Mouse (Mus musculus) brown adipose tissue, adult 24 weeks (tissue): Measurements from ENCODE around the gene Klhdc8b. TPM values are rescaled to one million over a fixed set of nuclear protein-coding genes. Genes with fewer than 3 reads are reported as not detected.

Source experiments
- H3K27ac ChIP-seq: fragments of 200-500 bp; replicated peaks from 2 replicates; pipeline ENCODE4 v1.5.1; 2012; ENCODE audit warnings: low read depth, mild to moderate bottlenecking, low read length
- H3K4me1 ChIP-seq: fragments of 200-500 bp; 2 replicates; pipeline ENCODE4 v1.6.1; 2012; ENCODE audit warnings: low read length, mixed read lengths; ENCODE audit not compliant: control insufficient read depth, insufficient read depth, insufficient read length
- H3K4me3 ChIP-seq: fragments of 200-500 bp; 2 replicates; pipeline ENCODE4 v1.5.1; 2012; ENCODE audit warnings: low read depth, mild to moderate bottlenecking, low read length, moderate library complexity; ENCODE audit not compliant: insufficient read depth
- polyA plus RNA-seq: library from polyadenylated mRNA; stranded (reverse); fragments of >200 nt; gene quantifications from 2 replicates; pipeline ENCODE4 v1.2.4, GENCODE M21; 2012; ENCODE audit not compliant: missing spikeins, insufficient read depth, insufficient read length

Gene Klhdc8b
- 4.4 and 6.9 TPM in 2 replicates for polyA plus RNA-seq

DNA sequence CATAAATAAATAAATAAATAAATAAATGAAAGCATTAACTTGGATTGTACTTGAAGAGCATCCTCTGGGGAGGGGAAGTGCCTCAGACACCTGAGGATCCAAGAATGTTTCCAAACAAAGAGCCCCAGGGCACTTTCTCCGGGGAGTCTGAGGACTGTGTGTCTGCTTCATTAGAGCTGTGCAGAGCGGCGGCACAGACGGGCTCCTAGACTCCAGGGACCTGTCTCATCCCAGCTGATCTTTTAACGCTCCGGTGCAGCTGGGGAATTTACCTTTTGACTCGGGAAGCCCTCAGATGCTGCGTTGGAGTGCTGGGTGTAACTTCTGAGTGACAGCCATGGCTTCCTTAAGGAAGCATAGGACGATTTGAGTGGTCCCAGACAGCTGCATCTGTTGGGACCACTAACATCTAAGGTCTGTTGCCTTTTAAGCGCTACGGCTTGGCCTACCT, at the start of gene Klhdc8b:
Gene Klhdc8b, minus strand, starts transcription at position 401 of the 451 bp plus-strand sequence.
- Histone ChIP-seq H3K4me1 (peaks cover 11% of the 10 kb centered on the region), H3K27ac (peak within 1 kb of the TSS; percentile 84), H3K4me3 (peak within 1 kb of the TSS; percentile 84)

DNA sequence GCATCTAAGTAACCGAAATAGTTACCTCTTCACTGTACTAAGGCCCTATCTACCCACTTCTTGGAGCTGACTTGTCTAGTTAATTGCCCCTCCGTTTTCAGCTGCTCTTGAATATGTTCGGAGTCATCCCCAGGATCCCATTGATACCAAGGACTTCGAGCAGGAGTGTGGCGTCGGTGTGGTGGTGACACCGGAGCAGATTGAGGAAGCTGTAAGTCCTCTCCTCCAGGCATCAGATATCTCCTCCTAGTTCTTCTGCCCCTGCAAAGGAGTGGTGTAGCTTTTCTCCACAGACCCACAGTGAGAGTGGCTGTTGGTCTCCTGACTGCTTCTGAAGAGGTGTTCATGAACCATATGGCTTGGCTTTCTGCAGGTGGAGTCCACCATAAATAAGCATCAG, 47.4 kb upstream of the Klhdc8b start:
- H3K27ac ChIP-seq = no peak overlapping the region
- H3K4me1 ChIP-seq = peaks cover 3% of the 10 kb centered on the region; the same call in 1 of the 2 replicates
- peak overlapping the region; percentile 73 for H3K4me3 ChIP-seq

DNA sequence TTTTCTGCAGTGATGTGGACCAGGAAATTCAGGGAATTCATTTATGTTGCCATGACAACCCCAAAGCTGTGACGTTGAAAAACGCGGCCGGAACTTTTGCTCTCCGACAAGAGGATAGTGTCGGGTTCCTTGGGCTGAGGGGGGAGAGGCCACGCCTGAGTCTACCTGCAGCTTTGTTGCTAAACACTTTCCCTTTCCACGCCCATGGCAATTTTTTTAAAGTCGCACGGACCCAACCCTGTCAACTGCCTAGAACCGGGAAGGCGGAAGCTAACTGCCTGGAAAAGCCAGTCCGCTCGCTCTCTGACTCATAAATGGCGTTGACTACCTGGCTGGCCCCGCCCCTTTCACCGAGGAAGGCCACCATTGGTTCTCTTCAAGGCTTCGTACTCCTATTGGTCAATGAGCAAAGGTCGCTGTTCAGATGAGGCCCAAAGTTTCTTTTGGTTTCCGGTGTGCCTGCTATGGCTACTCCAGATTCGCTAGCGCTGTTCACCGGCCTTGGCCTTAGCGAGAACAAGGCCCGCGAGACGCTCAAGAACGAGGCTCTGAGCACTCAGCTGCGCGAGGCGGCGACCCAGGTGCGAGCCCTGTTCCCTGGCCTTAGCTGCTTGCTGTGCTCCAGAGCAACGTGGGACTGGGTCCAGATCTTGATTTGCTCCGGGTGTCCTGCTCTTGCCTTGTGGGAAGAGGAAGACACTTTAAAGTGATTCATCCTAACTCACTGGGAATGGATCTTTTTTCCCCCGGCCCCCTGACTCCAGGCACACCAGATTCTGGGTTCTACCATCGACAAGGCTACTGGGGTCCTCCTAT, 46.4 kb upstream of the Klhdc8b start, which contains the start of gene Qars:
Gene Qars, plus strand, starts transcription at position 88 of the 816 bp plus-strand sequence.
- Histone ChIP-seq H3K4me3 (peak within 1 kb of the TSS; percentile 73), H3K4me1 (peaks cover 3% of the 10 kb centered on the region; the same call in 1 of the 2 replicates), H3K27ac (peak within 1 kb of the TSS; percentile 66)

DNA sequence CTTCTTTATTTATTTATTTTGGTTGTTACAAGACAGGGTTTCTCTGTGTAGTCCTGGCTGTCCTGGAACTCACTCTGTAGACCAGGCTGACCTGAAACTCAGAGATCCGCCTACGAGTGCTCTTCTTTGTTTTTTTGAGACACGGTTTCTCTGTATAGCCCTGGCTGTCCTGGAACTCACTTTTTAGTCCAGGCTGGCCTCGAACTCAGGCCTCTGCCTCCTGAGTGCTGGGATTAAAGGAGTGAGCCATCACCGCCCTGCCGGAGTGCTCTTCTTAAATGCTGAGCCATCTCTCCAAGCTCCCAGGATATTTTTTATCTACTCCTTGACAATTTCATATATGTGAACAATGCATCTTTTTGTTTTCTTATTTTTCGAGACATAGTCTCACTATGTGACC, 45.5 kb upstream of the Klhdc8b start:
- Histone ChIP-seq H3K27ac (no peak overlapping the region), H3K4me3 (no peak overlapping the region), H3K4me1 (peaks cover 3% of the 10 kb centered on the region; the same call in 1 of the 2 replicates)

DNA sequence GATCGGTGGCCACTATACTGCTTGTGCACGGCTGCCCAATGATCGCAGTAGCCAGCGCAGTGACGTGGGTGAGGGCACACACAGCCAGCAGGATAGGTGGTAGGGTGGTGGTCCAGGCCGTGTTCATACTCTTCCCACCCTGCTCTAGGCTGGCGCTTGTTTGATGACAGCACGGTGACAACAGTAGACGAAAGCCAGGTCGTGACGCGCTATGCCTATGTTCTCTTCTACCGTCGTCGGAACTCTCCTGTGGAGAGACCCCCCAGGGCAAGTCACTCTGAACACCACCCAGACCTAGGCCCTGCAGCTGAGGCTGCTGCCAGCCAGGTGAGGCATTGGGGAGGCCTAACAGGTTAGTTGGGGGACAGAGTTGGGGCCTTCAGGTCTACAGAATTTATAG, 38.6 kb upstream of the Klhdc8b start:
- Histone ChIP-seq H3K4me3 (no peak overlapping the region), H3K27ac (no peak overlapping the region), H3K4me1 (no peaks in the 10 kb centered on the region)

DNA sequence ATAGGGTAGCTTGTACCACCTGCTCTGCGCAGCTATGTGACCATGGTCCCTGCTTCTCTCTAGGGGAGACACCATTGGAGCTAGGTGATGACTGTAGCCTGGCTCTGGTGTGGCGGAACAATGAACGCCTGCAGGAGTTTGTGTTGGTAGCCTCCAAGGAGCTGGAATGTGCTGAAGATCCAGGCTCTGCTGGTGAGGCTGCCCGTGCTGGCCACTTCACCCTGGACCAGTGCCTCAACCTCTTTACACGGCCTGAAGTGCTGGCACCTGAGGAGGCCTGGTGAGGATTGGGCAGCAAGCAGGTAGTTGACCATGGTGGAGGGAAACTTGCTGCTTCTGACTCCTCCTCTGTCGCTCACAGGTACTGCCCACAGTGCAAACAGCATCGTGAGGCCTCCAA, 37.9 kb upstream of the Klhdc8b start:
- H3K27ac ChIP-seq = no peak overlapping the region
- H3K4me1 ChIP-seq = no peaks in the 10 kb centered on the region
- no peak overlapping the region for H3K4me3 ChIP-seq

DNA sequence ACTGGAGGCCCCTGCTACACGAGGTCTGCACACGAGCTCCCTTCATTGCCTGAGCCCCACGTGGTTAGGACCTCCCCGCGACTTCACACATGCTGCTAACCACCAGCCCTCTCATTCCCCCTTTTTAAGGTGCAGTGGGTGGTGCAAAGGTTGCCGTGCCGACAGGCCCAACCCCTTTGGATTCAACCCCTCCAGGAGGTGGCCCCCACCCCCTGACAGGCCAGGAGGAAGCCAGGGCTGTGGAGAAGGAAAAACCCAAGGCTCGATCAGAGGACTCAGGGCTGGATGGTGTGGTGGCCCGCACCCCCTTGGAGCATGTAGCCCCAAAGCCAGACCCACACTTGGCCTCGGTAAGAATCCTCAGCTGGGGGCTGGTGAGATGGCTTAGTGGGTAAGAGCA, 33.5 kb upstream of the Klhdc8b start:
- Histone ChIP-seq H3K4me3 (no peak overlapping the region), H3K27ac (no peak overlapping the region), H3K4me1 (peaks cover 11% of the 10 kb centered on the region)

DNA sequence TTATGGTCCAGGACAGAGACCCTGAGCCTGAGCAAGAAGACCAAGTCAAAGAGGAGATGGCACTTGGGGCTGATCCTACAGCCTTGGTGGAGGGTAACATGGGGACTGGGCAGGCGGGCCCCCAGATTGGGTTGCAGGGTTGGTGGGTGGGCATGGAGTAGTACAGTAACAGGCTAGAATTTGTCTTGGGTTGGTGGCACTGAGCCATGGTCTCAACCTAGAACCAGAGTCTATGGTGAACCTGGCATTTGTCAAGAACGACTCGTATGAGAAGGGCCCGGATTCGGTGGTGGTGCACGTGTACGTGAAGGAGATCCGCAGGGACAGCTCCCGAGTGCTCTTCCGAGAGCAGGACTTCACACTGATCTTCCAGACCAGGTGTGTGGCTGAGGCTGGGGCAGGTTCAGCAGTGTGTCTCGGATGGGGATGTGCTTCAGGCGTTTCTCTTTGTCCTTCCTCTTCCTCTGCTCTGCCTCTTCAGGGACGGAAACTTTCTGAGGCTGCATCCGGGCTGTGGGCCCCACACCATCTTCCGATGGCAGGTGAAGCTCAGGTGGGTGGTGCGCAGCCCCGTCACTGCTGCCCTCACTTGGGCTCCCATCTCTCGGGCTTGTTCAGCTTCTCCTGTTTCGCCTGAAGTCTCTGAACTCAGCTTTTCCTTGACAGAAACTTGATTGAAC, 32.9 kb upstream of the Klhdc8b start:
- H3K4me3 ChIP-seq = no peak overlapping the region
- no peak overlapping the region for H3K27ac ChIP-seq
- H3K4me1 ChIP-seq = peaks cover 13% of the 10 kb centered on the region

DNA sequence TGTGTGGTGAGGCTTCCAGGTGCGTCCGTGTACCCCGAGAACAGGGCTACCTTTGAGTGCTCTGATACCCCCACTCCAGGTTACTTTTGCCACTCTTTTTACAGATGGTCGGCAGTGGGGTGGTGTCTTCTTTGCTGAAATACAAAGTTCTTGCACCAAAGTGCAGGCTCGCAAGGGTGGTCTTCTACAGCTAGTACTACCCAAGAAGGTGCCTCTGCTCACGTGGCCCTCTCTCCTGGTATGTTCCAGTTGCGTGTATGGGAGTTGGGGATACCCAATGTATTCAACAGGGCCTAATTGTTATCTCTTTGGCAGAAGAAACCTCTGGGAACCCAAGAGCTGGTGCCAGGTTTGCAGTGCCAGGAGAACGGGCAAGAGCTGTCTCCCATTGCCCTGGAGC, 31.9 kb upstream of the Klhdc8b start:
- H3K4me1 ChIP-seq = peaks cover 13% of the 10 kb centered on the region
- H3K27ac ChIP-seq = no peak overlapping the region
- no peak overlapping the region for H3K4me3 ChIP-seq

DNA sequence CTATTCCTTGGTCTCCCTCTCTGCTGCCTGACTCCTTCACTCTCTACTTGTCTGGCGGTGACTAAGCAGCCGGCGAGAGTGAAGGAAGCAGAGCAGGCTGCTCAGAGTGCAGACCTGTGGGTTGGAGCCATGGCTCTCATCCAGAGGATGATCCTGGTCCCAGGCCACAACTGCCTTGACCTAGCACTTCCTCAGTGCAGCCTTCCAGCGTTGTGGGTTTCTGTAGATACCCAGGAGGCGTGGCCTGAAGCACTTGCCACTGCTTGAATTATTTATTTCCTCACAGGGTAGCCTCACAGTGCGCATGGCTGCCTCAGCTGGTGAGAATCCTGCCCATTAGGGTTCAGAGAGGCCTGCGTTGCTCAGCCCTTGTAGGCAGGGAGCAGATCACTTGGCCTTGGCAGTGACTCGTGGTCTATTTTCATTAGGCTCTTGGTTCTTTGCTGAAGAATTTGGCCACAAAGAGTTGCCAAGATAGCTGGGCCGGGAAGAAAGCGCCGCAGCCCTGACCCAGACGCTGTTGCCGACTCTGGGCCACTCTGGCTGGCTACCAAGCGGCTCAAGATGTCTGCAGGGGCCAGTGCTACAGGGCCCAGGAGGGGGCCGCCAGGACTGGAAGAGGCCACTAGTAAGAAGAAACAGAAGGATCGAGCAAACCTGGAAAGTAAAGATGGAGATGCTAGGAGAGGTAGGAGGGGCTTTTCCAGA, 30.8 kb upstream of the Klhdc8b start:
- Histone ChIP-seq H3K4me3 (peak overlapping the region; percentile 89), H3K27ac (peak overlapping the region; percentile 90), H3K4me1 (peaks cover 13% of the 10 kb centered on the region)

DNA sequence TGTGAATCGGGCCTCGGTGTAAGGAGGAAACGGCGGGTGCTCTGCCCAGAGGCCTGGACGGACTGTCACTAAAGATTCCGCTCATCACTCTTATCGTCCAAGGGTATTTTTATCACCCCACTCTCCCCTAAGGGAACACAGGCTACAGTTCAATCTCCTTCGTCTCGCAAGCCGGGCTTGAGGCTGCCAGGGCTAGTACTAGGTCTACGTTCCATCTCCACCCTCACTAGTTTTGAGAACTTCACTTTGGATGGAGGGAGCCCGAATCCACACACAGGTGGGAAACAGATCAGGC, 29.9 kb upstream of the Klhdc8b start:
- H3K27ac ChIP-seq = peak overlapping the region; percentile 90
- peak overlapping the region; percentile 89 for H3K4me3 ChIP-seq
- peaks cover 13% of the 10 kb centered on the region for H3K4me1 ChIP-seq

DNA sequence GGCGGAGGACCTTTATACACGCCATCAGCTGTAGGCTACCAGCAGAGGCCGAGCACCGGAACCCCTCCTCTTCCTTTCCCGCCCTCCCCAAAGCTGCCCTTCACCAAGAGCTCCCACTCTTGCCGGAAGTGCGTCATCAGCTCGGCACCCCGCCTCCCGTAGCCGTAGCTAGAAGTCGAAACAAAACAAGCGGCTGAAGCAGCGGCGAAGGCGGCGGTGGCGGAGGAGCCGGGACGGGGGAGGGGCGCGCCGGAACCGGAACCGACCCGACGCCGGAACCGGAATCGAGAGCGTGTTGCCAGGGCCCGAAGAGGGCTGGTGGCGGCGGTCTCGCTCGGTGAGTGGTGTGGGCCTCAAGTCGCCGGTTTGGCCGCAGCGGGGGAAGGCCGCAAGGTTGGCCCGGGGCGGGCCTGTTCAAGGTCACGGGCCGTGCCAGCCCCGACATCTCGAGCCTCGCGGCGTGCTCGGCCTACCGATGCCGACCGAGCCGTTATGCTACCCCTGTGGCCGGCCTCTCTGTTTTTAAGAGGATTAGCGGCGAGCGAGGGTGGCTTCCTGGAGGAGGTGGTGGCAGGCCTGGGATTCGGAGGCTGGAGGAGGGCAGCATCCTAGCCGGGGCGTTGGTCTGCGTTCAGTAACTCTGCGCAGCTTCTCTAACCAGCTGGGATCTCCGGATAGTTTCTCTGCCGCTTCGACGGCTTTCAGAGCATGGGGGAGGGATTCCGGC, 29.3 kb upstream of the Klhdc8b start, which contains the start of gene Usp19:
Gene Usp19, plus strand, starts transcription at position 44 of the 727 bp plus-strand sequence.
- peaks cover 13% of the 10 kb centered on the region for H3K4me1 ChIP-seq
- H3K27ac ChIP-seq = peak within 1 kb of the TSS; percentile 90
- peak within 1 kb of the TSS; percentile 89 for H3K4me3 ChIP-seq

DNA sequence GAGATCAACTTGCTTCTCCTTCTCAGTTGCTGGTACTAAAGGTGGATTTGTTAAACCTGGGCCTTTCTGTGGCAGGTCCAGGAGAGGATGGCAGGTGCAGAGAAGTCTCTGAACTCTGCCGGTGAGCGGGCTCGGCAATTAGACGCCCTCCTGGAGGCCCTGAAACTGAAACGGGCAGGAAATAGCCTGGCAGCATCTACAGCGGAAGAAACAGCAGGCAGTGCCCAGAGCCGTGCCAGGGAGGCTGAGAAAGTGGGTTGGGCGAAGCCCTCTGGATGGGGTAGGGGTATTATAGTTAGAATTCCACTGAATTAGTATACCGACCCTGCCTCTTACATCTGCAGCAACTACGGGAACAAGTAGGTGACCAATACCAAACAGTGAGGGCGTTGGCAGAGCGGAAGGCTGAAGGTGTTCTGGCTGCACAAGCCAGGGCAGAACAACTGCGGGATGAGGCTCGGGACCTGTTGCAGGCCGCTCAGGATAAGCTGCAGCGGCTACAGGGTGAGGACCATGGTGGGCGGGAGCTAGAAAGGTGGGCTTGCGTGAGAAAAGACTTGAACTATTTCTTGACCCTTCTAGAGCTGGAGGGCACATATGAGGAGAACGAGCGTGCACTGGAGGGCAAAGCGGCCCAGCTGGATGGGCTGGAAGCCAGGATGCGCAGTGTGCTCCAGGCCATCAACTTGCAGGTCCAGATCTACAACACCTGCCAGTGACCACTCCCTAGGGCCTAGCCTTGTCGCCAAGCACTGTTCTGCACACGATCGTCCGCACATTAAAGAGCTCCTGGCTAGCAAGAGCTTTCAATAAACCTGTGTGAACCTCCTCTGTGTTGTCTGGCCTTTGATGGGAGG, 28.5 kb upstream of the Klhdc8b start:
- H3K4me3 ChIP-seq = peak overlapping the region; percentile 89
- peaks cover 13% of the 10 kb centered on the region for H3K4me1 ChIP-seq
- H3K27ac ChIP-seq = peak overlapping the region; percentile 70

DNA sequence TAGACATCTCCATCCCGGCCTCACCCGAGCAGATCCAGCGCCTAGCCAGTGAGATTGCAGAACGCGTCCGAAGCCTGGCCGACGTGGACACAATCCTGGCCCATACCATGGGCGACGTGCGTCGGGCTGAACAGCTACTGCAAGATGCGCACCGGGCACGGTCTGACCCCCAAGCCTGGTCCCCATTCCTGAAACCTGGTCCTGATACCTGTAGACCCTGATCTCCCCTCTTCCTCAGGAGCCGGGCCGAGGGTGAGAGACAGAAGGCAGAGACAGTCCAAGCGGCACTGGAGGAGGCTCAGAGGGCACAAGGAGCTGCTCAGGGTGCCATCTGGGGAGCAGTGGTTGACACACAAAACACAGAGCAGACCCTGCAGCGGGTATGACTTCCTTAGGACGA, 27.8 kb upstream of the Klhdc8b start:
- peaks cover 13% of the 10 kb centered on the region for H3K4me1 ChIP-seq
- no peak overlapping the region for H3K4me3 ChIP-seq
- 0 out of 2 replicates have a peak overlapping the region, but pooled peaks have one; percentile 70 for H3K27ac ChIP-seq
